Mouse (Mus musculus) heart, postnatal 14 days (tissue): ENCODE measurements around the gene Alkal2. TPM values are rescaled to one million over a fixed set of nuclear protein-coding genes. Genes with fewer than 3 reads are reported as not detected.

Experiments
- DNase-seq, 2 experiments: peaks; one replicate each; pipeline ENCODE4 v3.0.0; 2021 to 2022
- intact Hi-C: fragments of 180-260 bp; cut with DNase I; formaldehyde crosslinking; loops from one replicate; pipeline ENCODE4 v1.15.1; 2025
- total RNA-seq, 2 experiments: library from RNA; stranded (reverse); gene quantifications; 2 replicates each; pipeline ENCODE4 v1.2.3; 2021

Alkal2 gene
- total RNA-seq, 2 experiments from 2014 or later: 0.80 to 0.96 TPM

DNA sequence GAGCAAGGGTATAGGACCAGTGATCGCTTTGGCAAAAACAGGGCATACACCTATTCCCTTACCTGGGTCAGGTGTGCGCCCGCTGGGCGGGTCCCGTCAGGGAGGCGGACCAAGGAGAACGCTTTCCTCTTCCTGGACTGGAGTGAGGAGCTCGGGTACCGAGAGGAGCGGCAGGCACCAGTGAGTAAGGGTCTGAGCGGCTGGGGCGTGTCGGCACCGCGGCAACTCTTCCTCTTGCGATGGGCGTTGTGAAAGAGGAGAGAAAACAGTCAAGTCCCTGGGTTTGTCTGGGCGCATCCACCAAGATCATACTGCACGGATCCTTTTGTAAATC, 27.9 kb downstream of the Alkal2 start:
- intact Hi-C loops: no loop called here
- peak; percentile 29 to 31 for DNase-seq

DNA sequence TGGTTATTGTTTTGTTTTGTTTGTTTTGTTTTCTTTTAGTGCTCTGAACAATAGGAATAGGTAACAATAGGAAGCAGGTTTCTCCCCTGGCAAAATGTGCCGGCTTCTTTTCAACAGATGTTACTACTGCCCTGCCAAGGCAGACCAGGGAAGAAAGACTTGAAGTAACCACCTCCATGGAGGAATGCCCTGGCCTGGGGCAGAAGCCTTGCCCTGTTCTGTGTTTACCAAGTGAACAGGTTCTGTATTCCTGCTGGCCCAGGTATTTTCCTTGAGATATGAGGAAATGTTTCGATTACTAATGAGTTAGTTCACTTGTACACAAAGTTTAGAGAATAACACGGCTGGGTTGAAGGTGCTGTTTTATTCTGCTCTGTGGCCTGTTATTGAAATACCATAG, 28.7 kb downstream of the Alkal2 start:
- no peak for DNase-seq
- intact Hi-C loops: no loop called here

DNA sequence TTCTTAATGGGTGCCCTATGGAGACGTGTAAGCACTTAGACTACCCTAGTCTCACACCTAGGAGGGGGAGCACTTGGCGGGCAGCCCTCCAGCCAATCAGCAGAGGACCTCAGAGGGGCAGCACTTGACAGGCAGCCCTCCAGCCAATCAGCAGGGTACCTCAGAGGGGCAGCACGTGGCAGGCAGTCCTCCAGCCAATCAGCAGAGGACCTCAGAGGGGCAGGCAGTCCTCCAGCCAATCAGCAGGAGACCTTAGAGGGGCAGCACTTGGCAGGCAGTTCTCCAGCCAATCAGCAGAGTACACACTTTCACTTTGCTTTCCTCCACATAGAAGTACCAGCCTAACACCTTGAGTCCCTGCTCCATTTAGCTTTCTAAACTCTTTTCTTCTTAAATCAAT, 38.3 kb downstream of the Alkal2 start:
- DNase-seq: no peak
- intact Hi-C loops: no loop called here

DNA sequence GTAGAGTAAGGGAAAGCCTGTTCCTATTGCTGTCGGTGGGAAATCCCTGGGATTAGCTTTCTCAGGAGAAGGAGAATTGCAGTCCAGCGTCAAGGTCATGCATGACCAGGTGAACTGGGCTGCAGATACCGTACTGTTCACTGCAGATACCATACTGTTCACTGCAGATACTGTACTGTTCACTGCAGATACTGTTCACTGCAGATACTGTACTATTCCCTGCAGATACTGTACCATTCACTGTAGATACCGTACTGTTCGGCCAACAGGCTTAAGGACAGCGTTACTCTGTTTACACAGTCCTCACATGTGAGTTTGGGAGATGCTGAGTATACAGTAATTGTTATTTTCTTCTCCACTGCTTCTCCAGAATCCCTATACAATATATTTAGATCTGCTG, 44.1 kb downstream of the Alkal2 start:
- intact Hi-C loops: no loop called here
- no peak for DNase-seq

DNA sequence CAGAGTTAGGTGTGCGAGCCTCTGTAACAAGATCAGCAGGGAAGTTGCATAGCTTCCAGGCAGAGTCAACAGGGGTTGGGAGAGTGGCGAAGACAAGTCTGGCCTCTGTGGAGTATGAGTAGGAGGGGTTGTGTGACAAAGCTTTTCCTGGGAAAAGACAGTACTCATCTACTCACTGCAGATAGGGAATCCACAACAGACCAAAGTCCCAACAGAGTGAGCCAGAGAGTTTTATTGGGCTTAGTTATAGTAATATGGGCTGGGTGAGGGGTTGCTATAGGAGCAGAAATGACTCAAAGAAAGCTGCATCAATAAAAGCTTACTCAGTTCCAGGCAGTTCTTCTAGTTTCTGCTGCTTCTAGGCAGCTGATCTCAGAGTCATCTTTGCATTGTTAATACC, 49.2 kb downstream of the Alkal2 start:
- intact Hi-C loops: no loop called here
- no peak for DNase-seq

DNA sequence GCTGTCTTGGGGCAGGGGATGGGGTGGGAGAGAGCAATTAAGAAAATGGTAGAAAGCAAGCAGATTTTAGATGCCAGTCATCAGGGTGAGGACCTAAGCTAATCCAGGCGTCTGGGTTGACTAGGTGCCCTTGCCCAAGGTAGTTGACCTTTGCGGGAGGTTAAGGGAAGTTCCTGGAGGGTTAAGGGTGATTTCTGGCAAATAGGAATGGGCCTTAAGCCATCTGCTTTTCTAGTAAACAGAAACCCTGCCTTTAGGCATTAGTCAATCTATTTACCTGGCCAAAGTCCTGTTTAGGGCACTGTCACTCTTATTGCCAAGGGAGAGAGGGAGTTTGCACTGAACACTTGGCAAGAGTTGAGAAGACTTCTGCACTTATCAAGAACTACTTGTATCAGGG, 52.8 kb downstream of the Alkal2 start:
- no peak for DNase-seq
- intact Hi-C loops: no loop called here

Other genes starting within 250 kb of the Alkal2 start
- 10 to 100 TPM; 30.8 to 38.0 TPM for gene Acp1, start 27.3 kb downstream of the Alkal2 start, total RNA-seq
- 1 to 10 TPM; 2.4 TPM for gene Sh3yl1, start 27.3 kb downstream of the Alkal2 start, total RNA-seq
- under 1 TPM; 0.15 to 0.72 TPM for gene Fam110c, start 189.5 kb downstream of the Alkal2 start, total RNA-seq